ENCODE assay signal across 23 mouse cellular contexts in the genomic region with DNA sequence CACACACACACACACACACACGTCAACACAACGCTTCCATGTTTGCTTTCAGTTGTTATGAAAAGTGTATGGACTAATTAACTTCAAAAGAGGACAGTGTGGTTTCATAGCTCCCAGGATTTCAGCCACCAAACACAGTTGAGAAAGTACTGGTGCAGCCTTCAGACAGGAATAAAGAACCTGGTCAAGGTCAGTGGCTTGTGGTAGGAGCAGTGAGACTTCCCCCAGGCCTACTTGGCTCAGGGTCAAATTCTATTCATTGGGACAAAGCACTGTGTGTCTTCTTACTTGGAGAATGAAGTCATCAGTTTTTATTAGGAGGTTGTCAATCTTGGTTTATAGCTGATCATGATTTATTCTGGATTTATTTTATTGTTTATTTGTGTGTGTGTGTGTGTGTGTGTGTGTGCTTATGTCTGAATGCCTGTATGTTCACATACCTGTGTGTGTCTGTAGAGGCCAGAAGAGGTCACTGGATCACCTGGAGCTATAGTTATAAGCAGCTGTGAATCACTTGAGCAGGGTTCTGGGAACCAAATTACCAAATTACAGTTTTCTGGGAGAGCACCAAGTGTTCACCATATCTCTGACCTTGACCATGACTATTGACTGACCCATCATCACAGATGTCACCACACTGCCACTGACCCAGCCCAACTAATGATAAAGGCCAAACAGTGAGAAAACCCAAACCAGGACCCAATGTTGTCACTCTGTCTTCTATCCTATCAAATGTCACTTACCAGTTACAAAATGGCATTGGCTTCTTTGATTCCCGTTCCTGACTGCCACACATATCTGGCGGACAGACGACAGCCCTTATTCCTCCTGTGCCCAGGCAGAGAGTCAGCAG. TPM values are rescaled to one million over a fixed set of nuclear protein-coding genes. Genes with fewer than 3 reads are reported as not detected.
DNase-seq lines count a peak whose midpoint lies in the region; ATAC-seq and TF ChIP-seq lines count a peak whose summit lies in the region.
"Had no signal": no experiment of that assay in that cellular context is flagged by ENCODE, and none has a peak within 500 bp of the region (broad histone marks: within the 10 kb centered on the region; RNA-seq: fewer than 3 reads in every experiment).

No protein-coding gene starts in this region.

- no peak overlapping the region for H3K27ac ChIP-seq in intestine, postnatal 0 days (ENCODE audit: low read depth, low read length)
- no peak overlapping the region for H3K27ac ChIP-seq in intestine, embryonic 16.5 days (ENCODE audit: low read length)
- no peak overlapping the region for H3K27ac ChIP-seq in midbrain, embryonic 11.5 days (ENCODE audit: low read depth, low read length)
- H3K27ac ChIP-seq in midbrain, embryonic 14.5 days (replicated peaks; ENCODE audit: low read depth, low read length) = no peak overlapping the region
- no peak overlapping the region for H3K27ac ChIP-seq in layer of hippocampus, adult 2 months
- H3K27ac ChIP-seq: forebrain, embryonic 13.5 days; heart, embryonic 13.5 days; left cerebral cortex, adult 2 months; midbrain, embryonic 13.5 days; stomach, postnatal 0 days had no signal

- 88% methylated on average over 5 of the region's 5 CpGs for WGBS in intestine, postnatal 0 days
- 83% methylated on average over 5 of the region's 5 CpGs for WGBS in intestine, embryonic 16.5 days
- WGBS in midbrain, embryonic 11.5 days = 86% methylated on average over 5 of the region's 5 CpGs
- 80% methylated on average over 5 of the region's 5 CpGs for WGBS in midbrain, embryonic 14.5 days

- no peak overlapping the region for H3K4me3 ChIP-seq in intestine, postnatal 0 days (ENCODE audit: low read depth, low read length)
- H3K4me3 ChIP-seq in intestine, embryonic 16.5 days (ENCODE audit: low read length) = no peak overlapping the region
- H3K4me3 ChIP-seq in midbrain, embryonic 11.5 days (ENCODE audit: low read depth, low read length) = no peak overlapping the region
- H3K4me3 ChIP-seq in midbrain, embryonic 14.5 days (replicated peaks; ENCODE audit: low read depth, low read length) = no peak overlapping the region
- no peak overlapping the region for H3K4me3 ChIP-seq in layer of hippocampus, adult 2 months
- H3K4me3 ChIP-seq: forebrain, embryonic 13.5 days; heart, embryonic 13.5 days; left cerebral cortex, adult 2 months; midbrain, embryonic 13.5 days had no signal

- no peak overlapping the region for H3K9ac ChIP-seq in intestine, postnatal 0 days (ENCODE audit: low read depth, low read length)
- no peak overlapping the region for H3K9ac ChIP-seq in intestine, embryonic 16.5 days (ENCODE audit: low read depth, low read length)
- no peak overlapping the region for H3K9ac ChIP-seq in midbrain, embryonic 11.5 days (ENCODE audit: low read length)
- H3K9ac ChIP-seq in midbrain, embryonic 14.5 days (replicated peaks; ENCODE audit: low read length) = no peak overlapping the region
- H3K9ac ChIP-seq: forebrain, embryonic 13.5 days; heart, embryonic 13.5 days; midbrain, embryonic 13.5 days had no signal

- H3K4me2 ChIP-seq in intestine, postnatal 0 days (replicated peaks; ENCODE audit: low read depth) = no peak overlapping the region
- H3K4me2 ChIP-seq in intestine, embryonic 16.5 days (ENCODE audit: low read depth, low read length) = no peak overlapping the region
- no peak overlapping the region for H3K4me2 ChIP-seq in midbrain, embryonic 11.5 days
- H3K4me2 ChIP-seq in midbrain, embryonic 14.5 days (ENCODE audit: low read length) = no peak overlapping the region
- H3K4me2 ChIP-seq: forebrain, embryonic 13.5 days; heart, embryonic 13.5 days; midbrain, embryonic 13.5 days had no signal

- ATAC-seq in intestine, postnatal 0 days = no peak
- ATAC-seq in intestine, embryonic 16.5 days = no peak
- ATAC-seq in midbrain, embryonic 11.5 days (ENCODE audit: low FRiP score) = 0 out of 2 replicates have a peak, but pooled peaks have one; percentile 30
- no peak for ATAC-seq in midbrain, embryonic 14.5 days (ENCODE audit: low FRiP score, low TSS enrichment)
- ATAC-seq in common myeloid progenitor, adult 5-6 weeks (replicated peaks; ENCODE audit: low read depth, poor library complexity, severe bottlenecking) = 0 out of 2 replicates have a peak, but pooled peaks have one; percentile 42
- ATAC-seq: forebrain, embryonic 13.5 days; midbrain, embryonic 13.5 days had no signal

- H3K27me3 ChIP-seq in intestine, postnatal 0 days (replicated peaks; ENCODE audit: control insufficient read depth, insufficient read depth, low read length) = no peaks in the 10 kb centered on the region
- no peaks in the 10 kb centered on the region for H3K27me3 ChIP-seq in intestine, embryonic 16.5 days (replicated peaks; ENCODE audit: control insufficient read depth, insufficient read depth, low read length)
- no peaks in the 10 kb centered on the region for H3K27me3 ChIP-seq in midbrain, embryonic 11.5 days (ENCODE audit: control insufficient read depth, insufficient read depth, low read length)
- H3K27me3 ChIP-seq in midbrain, embryonic 14.5 days (ENCODE audit: control insufficient read depth, insufficient read depth, low read length) = no peaks in the 10 kb centered on the region
- H3K27me3 ChIP-seq: forebrain, embryonic 13.5 days; heart, embryonic 13.5 days; midbrain, embryonic 13.5 days had no signal

- no peaks in the 10 kb centered on the region for H3K9me3 ChIP-seq in intestine, postnatal 0 days (ENCODE audit: control insufficient read depth)
- H3K9me3 ChIP-seq in intestine, embryonic 16.5 days (ENCODE audit: control insufficient read depth, low read length) = no peaks in the 10 kb centered on the region
- no peaks in the 10 kb centered on the region for H3K9me3 ChIP-seq in midbrain, embryonic 11.5 days (ENCODE audit: control insufficient read depth, low read length)
- no peaks in the 10 kb centered on the region for H3K9me3 ChIP-seq in midbrain, embryonic 14.5 days (ENCODE audit: control insufficient read depth, low read length)
- H3K9me3 ChIP-seq: forebrain, embryonic 13.5 days; heart, embryonic 13.5 days; midbrain, embryonic 13.5 days had no signal

- no peaks in the 10 kb centered on the region for H3K36me3 ChIP-seq in intestine, postnatal 0 days (ENCODE audit: control insufficient read depth, insufficient read depth)
- no peaks in the 10 kb centered on the region for H3K36me3 ChIP-seq in intestine, embryonic 16.5 days (ENCODE audit: control insufficient read depth, insufficient read depth, low read length)
- no peaks in the 10 kb centered on the region for H3K36me3 ChIP-seq in midbrain, embryonic 11.5 days (ENCODE audit: control insufficient read depth, insufficient read depth, low read length)
- H3K36me3 ChIP-seq in midbrain, embryonic 14.5 days (ENCODE audit: control insufficient read depth, insufficient read depth, low read length) = no peaks in the 10 kb centered on the region
- H3K36me3 ChIP-seq: heart, embryonic 13.5 days; midbrain, embryonic 13.5 days had no signal

- H3K4me1 ChIP-seq in intestine, postnatal 0 days (replicated peaks; ENCODE audit: control insufficient read depth, insufficient read depth, low read length) = no peaks in the 10 kb centered on the region
- H3K4me1 ChIP-seq in intestine, embryonic 16.5 days (ENCODE audit: control insufficient read depth, insufficient read depth, low read length) = no peaks in the 10 kb centered on the region
- H3K4me1 ChIP-seq in midbrain, embryonic 11.5 days (ENCODE audit: control insufficient read depth, insufficient read depth, low read length) = peaks cover 2% of the 10 kb centered on the region; the same call in 1 of the 2 replicates
- no peaks in the 10 kb centered on the region; the same call in 1 of the 2 replicates for H3K4me1 ChIP-seq in midbrain, embryonic 14.5 days (ENCODE audit: control insufficient read depth, insufficient read depth, low read length)

- peak; percentile 37; the same call in 1 of the 2 replicates for TF ChIP-seq CTCF in intestine, postnatal 0 days (IDR thresholded peaks at IDR 0.05; ENCODE audit: low read depth)
- TF ChIP-seq CTCF in layer of hippocampus, adult 2 months (conservative IDR thresholded peaks at IDR 0.05) = no peak

- DNase-seq in midbrain, embryonic 11.5 days (ENCODE audit: low spot score, missing footprints) = no peak
- DNase-seq in midbrain, embryonic 14.5 days = no peak
- DNase-seq in adrenal gland, postnatal 10 days = peak; percentile 26
- DNase-seq in spleen, postnatal 4 days (ENCODE audit: low spot score in 2 of 2) = no peak
- DNase-seq in layer of hippocampus, adult 2 months (ENCODE audit: low spot score in 2 of 2) = no peak
- DNase-seq: cerebellum, postnatal 10 days; kidney, postnatal 10 days; thymus, postnatal 36 days had no signal

RNA-seq across cellular contexts. Expression of gene Slc15a5, which starts 7.4 kb away (rescaled TPM):
- 0.21 TPM in 1 of 2 replicates, not detected in the other for polyA plus RNA-seq in intestine, postnatal 0 days (2015; fragmentation: Nextera tagmentation; extraction: Ambion mirVana)
- polyA plus RNA-seq in intestine, embryonic 16.5 days (2015; fragmentation: Nextera tagmentation; extraction: Ambion mirVana) = not detected in 2 replicates
- not detected in 2 replicates for polyA plus RNA-seq in midbrain, embryonic 11.5 days (2014; fragmentation: Nextera tagmentation; extraction: Ambion mirVana)
- polyA plus RNA-seq in midbrain, embryonic 14.5 days (2014; fragmentation: Nextera tagmentation; extraction: Ambion mirVana) = 0.49 TPM in 1 of 2 replicates, not detected in the other
- total RNA-seq in adrenal gland, postnatal 10 days (2021) = not detected
- not detected in 2 replicates for total RNA-seq in common myeloid progenitor, adult 5-6 weeks (2017)
- total RNA-seq in layer of hippocampus, adult 2 months (2021) = not detected
- total RNA-seq: ES-E14; gastrocnemius, postnatal 4 days; hematopoietic stem cell, adult 5-6 weeks; neutrophil, adult 5-6 weeks had no signal
- polyA plus RNA-seq: forebrain, embryonic 13.5 days; heart, embryonic 13.5 days; limb, embryonic 11.5 days; liver, embryonic 16.5 days; midbrain, embryonic 13.5 days; spleen, adult 2 months; stomach, postnatal 0 days had no signal

Comparison
In these comparisons a context has a peak if more than half of its experiments do, and no peak if none do; other contexts are left out.
1. ATAC-seq: peak in midbrain, embryonic 11.5 days (single experiment) and common myeloid progenitor, adult 5-6 weeks (single experiment); none in intestine, postnatal 0 days (single experiment), intestine, embryonic 16.5 days (single experiment) and midbrain, embryonic 14.5 days (single experiment).